Mouse (Mus musculus): ENCODE data around the gene Galnt6. TPM values are rescaled to one million over a fixed set of nuclear protein-coding genes. Genes with fewer than 3 reads are reported as not detected.

Galnt6 gene
- polyA plus RNA-seq, 1 experiment from 2014 or later, result 0.15 TPM

DNA sequence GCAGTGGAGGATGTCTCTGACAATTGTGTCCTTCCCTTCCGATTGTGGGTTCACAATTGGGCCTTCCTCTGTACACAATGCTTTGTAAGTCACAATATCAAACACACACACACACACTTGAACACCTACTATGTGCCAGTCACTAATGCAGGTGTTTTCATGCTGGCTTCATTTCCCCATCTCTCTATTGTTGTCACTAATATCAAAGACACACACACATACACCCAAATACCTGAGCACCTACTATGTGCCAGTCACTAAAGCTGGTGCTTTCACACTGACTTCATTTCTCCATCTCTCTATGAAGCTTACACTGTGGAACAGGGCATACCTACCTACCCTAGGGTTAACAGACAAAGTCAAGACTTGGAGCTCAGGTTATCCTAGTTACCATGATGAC is 23.8 kb downstream of the Galnt6 start:
- 85% methylated on average over 1 of the region's 1 CpGs for WGBS
- Histone ChIP-seq H3K36me3 (ENCODE audit: control insufficient read depth, insufficient read depth, low read length) (no peaks in the 10 kb centered on the region), H3K27ac (ENCODE audit: low read depth, low read length) (no peak overlapping the region), H3K27me3 (ENCODE audit: control insufficient read depth, insufficient read depth, low read length) (no peaks in the 10 kb centered on the region), H3K4me1 (replicated peaks; ENCODE audit: control insufficient read depth, insufficient read depth, low read length) (no peaks in the 10 kb centered on the region; the same call in 1 of the 2 replicates), H3K4me3 (ENCODE audit: low read depth, low read length) (no peak overlapping the region), H3K4me2 (replicated peaks; ENCODE audit: low read depth, low read length) (no peak overlapping the region), H3K9ac (ENCODE audit: low read depth, low read length) (no peak overlapping the region), H3K9me3 (ENCODE audit: control insufficient read depth, low read length) (no peaks in the 10 kb centered on the region)
- ATAC-seq (ENCODE audit: low FRiP score) (no peak), DNase-seq (ENCODE audit: low spot score) (no peak)

DNA sequence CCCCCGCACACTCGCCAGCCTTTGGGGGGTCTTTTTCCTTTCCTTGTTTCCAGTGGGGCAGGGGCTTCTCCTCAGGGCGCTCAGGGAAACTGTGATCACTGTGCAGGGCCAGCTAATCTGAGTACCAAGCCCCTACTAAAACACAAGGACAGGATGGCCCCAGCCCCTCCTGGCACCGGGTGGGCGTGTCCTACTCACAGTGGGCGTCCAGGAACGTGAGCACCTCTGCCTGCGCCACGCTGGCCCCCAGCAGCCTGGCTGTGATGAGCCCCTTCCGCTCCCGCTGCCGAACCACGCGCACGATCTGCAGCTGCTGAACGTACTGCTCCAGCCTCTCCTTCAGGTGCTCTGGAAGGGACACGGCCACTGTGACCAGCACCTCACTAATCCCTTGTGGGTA is 25.3 kb downstream of the Galnt6 start:
- no peak overlapping the region for H3K4me3 ChIP-seq (ENCODE audit: low read depth, low read length)
- no peak overlapping the region for H3K9ac ChIP-seq (ENCODE audit: low read depth, low read length)
- H3K27me3 ChIP-seq (ENCODE audit: control insufficient read depth, insufficient read depth, low read length), result no peaks in the 10 kb centered on the region
- H3K27ac ChIP-seq (ENCODE audit: low read depth, low read length), result no peak overlapping the region
- no peaks in the 10 kb centered on the region; the same call in 1 of the 2 replicates for H3K4me1 ChIP-seq (replicated peaks; ENCODE audit: control insufficient read depth, insufficient read depth, low read length)
- H3K9me3 ChIP-seq (ENCODE audit: control insufficient read depth, low read length), result no peaks in the 10 kb centered on the region
- ATAC-seq (ENCODE audit: low FRiP score) (no peak), DNase-seq (ENCODE audit: low spot score) (peak; percentile 18)
- WGBS, result 16% methylated on average over 17 of the region's 17 CpGs
- H3K4me2 ChIP-seq (replicated peaks; ENCODE audit: low read depth, low read length), result no peak overlapping the region
- H3K36me3 ChIP-seq (ENCODE audit: control insufficient read depth, insufficient read depth, low read length), result no peaks in the 10 kb centered on the region

DNA sequence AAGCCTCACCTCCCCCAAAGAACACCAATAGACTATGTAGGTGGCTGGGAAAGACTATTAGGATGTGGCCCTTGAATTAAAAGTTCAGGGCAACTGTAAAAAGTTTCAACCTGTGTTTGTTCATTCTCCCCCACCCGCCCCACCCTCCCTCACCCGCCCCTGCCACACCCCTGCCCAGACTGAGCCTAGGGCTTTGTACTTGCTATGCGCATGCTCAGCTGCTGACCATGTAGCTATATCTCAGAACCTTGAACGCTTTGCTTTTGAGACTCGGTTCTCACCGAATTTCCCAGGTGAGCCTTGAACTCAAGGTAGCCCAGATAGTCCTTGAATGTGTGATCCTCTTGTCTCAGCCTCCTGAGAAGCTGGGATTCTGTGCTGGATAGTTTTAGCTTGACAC is 27.3 kb downstream of the Galnt6 start:
- no peak overlapping the region for H3K4me2 ChIP-seq (replicated peaks; ENCODE audit: low read depth, low read length)
- H3K27me3 ChIP-seq (ENCODE audit: control insufficient read depth, insufficient read depth, low read length), result no peaks in the 10 kb centered on the region
- no peaks in the 10 kb centered on the region for H3K36me3 ChIP-seq (ENCODE audit: control insufficient read depth, insufficient read depth, low read length)
- 70% methylated on average over 6 of the region's 6 CpGs for WGBS
- no peak overlapping the region for H3K27ac ChIP-seq (ENCODE audit: low read depth, low read length)
- no peak for DNase-seq (ENCODE audit: low spot score)
- H3K9ac ChIP-seq (ENCODE audit: low read depth, low read length), result no peak overlapping the region
- ATAC-seq (ENCODE audit: low FRiP score), result no peak
- H3K4me3 ChIP-seq (ENCODE audit: low read depth, low read length), result no peak overlapping the region
- no peaks in the 10 kb centered on the region; the same call in 1 of the 2 replicates for H3K4me1 ChIP-seq (replicated peaks; ENCODE audit: control insufficient read depth, insufficient read depth, low read length)
- no peaks in the 10 kb centered on the region for H3K9me3 ChIP-seq (ENCODE audit: control insufficient read depth, low read length)

DNA sequence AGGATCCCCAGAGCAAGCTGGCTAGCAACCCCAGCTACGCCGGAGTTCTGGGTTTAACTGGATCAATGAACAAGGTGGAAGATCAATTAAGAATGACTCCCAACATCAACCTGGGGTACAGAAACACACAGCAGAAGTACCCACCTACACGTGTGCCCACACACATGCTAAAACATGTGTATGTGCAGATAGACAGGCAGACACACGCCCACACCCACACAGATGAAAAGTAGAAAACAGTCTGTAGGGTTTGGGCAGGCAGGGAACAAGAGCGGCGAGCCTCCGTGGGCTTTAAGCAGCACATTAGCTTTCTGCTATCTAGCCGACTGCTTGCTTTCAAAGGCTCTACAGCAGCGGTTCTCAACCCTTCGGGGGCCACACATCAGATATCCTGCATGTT is 28.1 kb downstream of the Galnt6 start:
- H3K4me3 ChIP-seq (ENCODE audit: low read depth, low read length), result no peak overlapping the region
- ATAC-seq (ENCODE audit: low FRiP score), result no peak
- H3K27ac ChIP-seq (ENCODE audit: low read depth, low read length), result no peak overlapping the region
- no peaks in the 10 kb centered on the region for H3K9me3 ChIP-seq (ENCODE audit: control insufficient read depth, low read length)
- 69% methylated on average over 10 of the region's 10 CpGs for WGBS
- no peaks in the 10 kb centered on the region for H3K27me3 ChIP-seq (ENCODE audit: control insufficient read depth, insufficient read depth, low read length)
- no peak for DNase-seq (ENCODE audit: low spot score)
- H3K9ac ChIP-seq (ENCODE audit: low read depth, low read length), result no peak overlapping the region
- H3K36me3 ChIP-seq (ENCODE audit: control insufficient read depth, insufficient read depth, low read length), result no peaks in the 10 kb centered on the region
- no peaks in the 10 kb centered on the region; the same call in 1 of the 2 replicates for H3K4me1 ChIP-seq (replicated peaks; ENCODE audit: control insufficient read depth, insufficient read depth, low read length)
- H3K4me2 ChIP-seq (replicated peaks; ENCODE audit: low read depth, low read length), result no peak overlapping the region

DNA sequence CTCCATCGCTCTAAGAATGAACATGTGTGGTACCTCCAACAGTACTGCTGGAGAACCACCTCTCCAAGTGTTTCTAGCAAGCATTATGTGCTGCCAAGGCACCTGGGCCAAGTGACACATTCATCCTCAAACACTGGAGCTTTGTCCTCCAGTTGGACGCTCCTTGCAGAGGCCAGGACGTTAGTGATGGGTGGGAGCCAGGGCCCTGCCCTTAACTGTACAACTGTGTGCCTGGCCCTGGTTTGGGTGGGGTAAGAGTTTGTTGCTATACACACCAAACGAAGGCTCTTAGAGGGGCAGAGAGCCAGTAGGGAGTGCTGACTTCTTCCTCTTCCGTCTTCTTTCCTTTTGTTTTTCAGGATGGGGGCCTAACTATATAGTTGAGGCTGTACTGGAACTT is 28.8 kb downstream of the Galnt6 start:
- DNase-seq (ENCODE audit: low spot score), result no peak
- Histone ChIP-seq H3K4me3 (ENCODE audit: low read depth, low read length) (no peak overlapping the region), H3K9ac (ENCODE audit: low read depth, low read length) (no peak overlapping the region), H3K4me1 (replicated peaks; ENCODE audit: control insufficient read depth, insufficient read depth, low read length) (no peaks in the 10 kb centered on the region; the same call in 1 of the 2 replicates), H3K27ac (ENCODE audit: low read depth, low read length) (no peak overlapping the region), H3K27me3 (ENCODE audit: control insufficient read depth, insufficient read depth, low read length) (no peaks in the 10 kb centered on the region), H3K9me3 (ENCODE audit: control insufficient read depth, low read length) (no peaks in the 10 kb centered on the region), H3K36me3 (ENCODE audit: control insufficient read depth, insufficient read depth, low read length) (no peaks in the 10 kb centered on the region), H3K4me2 (replicated peaks; ENCODE audit: low read depth, low read length) (no peak overlapping the region)
- ATAC-seq (ENCODE audit: low FRiP score), result no peak
- WGBS, result 87% methylated on average over 5 of the region's 5 CpGs

DNA sequence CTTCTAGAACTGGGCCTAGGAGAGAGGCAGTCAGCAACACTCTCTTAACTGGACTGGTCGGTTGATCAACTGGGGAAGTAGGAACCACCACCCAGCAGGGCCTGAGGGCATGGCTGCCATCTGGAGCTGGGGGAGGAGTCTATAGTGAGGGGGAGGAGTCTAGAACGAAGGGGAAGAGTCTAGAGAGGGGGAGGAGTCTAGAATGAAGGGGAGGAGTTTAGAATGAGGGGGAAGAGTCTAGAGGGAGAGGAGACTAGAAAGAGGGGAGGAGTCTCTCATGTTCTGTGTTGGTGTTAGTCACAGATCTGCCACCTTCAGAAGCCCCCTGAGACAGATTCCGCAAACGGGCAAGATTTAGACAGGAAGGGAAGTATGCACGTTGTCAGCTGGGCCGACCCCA is 29.8 kb downstream of the Galnt6 start:
- H3K4me2 ChIP-seq (replicated peaks; ENCODE audit: low read depth, low read length), result no peak overlapping the region
- H3K27ac ChIP-seq (ENCODE audit: low read depth, low read length), result no peak overlapping the region
- H3K9ac ChIP-seq (ENCODE audit: low read depth, low read length), result no peak overlapping the region
- H3K4me3 ChIP-seq (ENCODE audit: low read depth, low read length), result no peak overlapping the region
- no peaks in the 10 kb centered on the region; the same call in 1 of the 2 replicates for H3K4me1 ChIP-seq (replicated peaks; ENCODE audit: control insufficient read depth, insufficient read depth, low read length)
- no peaks in the 10 kb centered on the region for H3K36me3 ChIP-seq (ENCODE audit: control insufficient read depth, insufficient read depth, low read length)
- WGBS, result 72% methylated on average over 6 of the region's 6 CpGs
- DNase-seq (ENCODE audit: low spot score) (no peak), ATAC-seq (ENCODE audit: low FRiP score) (no peak)
- H3K27me3 ChIP-seq (ENCODE audit: control insufficient read depth, insufficient read depth, low read length), result no peaks in the 10 kb centered on the region
- H3K9me3 ChIP-seq (ENCODE audit: control insufficient read depth, low read length), result no peaks in the 10 kb centered on the region

DNA sequence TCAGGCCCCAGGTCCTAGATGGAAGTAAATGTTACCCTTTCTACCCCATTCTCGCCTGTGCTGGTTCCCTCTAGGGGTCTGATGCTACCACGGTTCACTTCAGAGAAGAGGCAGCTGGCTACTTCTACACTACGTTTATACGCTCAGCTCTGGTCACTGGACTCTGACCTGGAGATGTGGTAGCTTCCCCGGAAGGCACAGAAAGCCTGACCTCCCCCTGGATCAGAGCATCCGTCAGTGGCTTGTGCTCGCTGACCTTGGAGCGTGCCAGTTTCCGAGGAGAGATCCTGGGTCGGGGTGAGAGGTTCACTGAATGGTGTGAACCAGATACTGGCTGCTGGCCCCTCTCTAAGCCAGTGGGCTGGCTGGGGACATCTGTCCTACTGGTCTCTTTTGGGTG is 31.1 kb downstream of the Galnt6 start:
- WGBS, result 81% methylated on average over 10 of the region's 10 CpGs
- H3K4me1 ChIP-seq (replicated peaks; ENCODE audit: control insufficient read depth, insufficient read depth, low read length), result no peaks in the 10 kb centered on the region

DNA sequence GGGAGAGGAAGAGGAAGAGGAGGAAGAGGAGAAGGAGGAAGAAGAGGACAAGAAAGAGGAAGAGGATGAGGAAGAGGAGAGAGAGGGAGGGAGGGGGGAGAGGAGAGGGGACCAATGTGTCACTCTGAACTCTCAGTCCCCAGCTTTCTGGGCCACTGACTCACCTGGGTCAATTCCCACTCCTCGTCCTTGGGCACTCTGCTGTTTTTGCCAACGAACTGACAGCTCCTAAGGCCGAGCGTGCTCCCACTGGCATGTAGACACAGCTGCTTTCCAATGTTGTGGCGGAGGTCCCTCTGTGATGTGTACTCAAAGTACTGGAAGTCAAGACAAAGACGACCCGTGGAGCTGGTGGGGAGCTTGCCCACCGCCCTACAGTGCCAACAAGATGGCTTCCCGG is 34.8 kb downstream of the Galnt6 start:
- Histone ChIP-seq H3K9me3 (ENCODE audit: control insufficient read depth, low read length) (no peaks in the 10 kb centered on the region), H3K36me3 (ENCODE audit: control insufficient read depth, insufficient read depth, low read length) (no peaks in the 10 kb centered on the region), H3K4me2 (replicated peaks; ENCODE audit: low read depth, low read length) (no peak overlapping the region), H3K9ac (ENCODE audit: low read depth, low read length) (no peak overlapping the region), H3K27ac (ENCODE audit: low read depth, low read length) (no peak overlapping the region), H3K4me1 (replicated peaks; ENCODE audit: control insufficient read depth, insufficient read depth, low read length) (no peaks in the 10 kb centered on the region), H3K4me3 (ENCODE audit: low read depth, low read length) (no peak overlapping the region), H3K27me3 (ENCODE audit: control insufficient read depth, insufficient read depth, low read length) (no peaks in the 10 kb centered on the region)
- DNase-seq (ENCODE audit: low spot score) (no peak), ATAC-seq (ENCODE audit: low FRiP score) (no peak)
- 88% methylated on average over 9 of the region's 9 CpGs for WGBS

More for the DNA sequence above, 31.1 kb downstream of the Galnt6 start:
- ATAC-seq (ENCODE audit: low FRiP score) (no peak), DNase-seq (ENCODE audit: low spot score) (no peak)
- Histone ChIP-seq H3K9ac (ENCODE audit: low read depth, low read length) (no peak overlapping the region), H3K27ac (ENCODE audit: low read depth, low read length) (no peak overlapping the region), H3K4me2 (replicated peaks; ENCODE audit: low read depth, low read length) (no peak overlapping the region), H3K9me3 (ENCODE audit: control insufficient read depth, low read length) (no peaks in the 10 kb centered on the region), H3K36me3 (ENCODE audit: control insufficient read depth, insufficient read depth, low read length) (no peaks in the 10 kb centered on the region), H3K27me3 (ENCODE audit: control insufficient read depth, insufficient read depth, low read length) (no peaks in the 10 kb centered on the region), H3K4me3 (ENCODE audit: low read depth, low read length) (no peak overlapping the region)

DNA sequence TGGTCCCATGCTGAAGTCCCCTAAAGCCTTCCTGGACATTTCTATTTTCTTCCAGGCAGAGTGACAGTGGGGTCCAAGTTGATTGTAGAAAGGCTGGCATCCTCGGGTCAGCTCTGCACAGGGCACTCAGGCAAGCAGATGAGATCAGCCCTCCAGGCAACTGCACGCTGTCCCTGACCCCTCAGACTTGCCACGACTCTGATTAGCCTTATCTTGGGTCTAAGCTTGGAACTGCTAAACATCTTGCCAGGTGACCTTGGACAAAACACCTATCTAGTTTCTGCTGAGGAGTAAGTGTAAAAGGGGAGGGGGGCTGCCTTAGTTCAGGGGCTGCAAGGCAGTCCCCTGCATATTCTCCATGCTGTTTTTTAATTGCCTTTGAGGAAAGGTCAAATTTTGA is 37.2 kb downstream of the Galnt6 start:
- 82% methylated on average over 3 of the region's 3 CpGs for WGBS
- no peaks in the 10 kb centered on the region for H3K27me3 ChIP-seq (ENCODE audit: control insufficient read depth, insufficient read depth, low read length)
- no peak overlapping the region for H3K4me3 ChIP-seq (ENCODE audit: low read depth, low read length)
- H3K36me3 ChIP-seq (ENCODE audit: control insufficient read depth, insufficient read depth, low read length), result no peaks in the 10 kb centered on the region
- ATAC-seq (ENCODE audit: low FRiP score) (no peak), DNase-seq (ENCODE audit: low spot score) (no peak)
- no peaks in the 10 kb centered on the region for H3K9me3 ChIP-seq (ENCODE audit: control insufficient read depth, low read length)
- H3K27ac ChIP-seq (ENCODE audit: low read depth, low read length), result no peak overlapping the region
- H3K4me2 ChIP-seq (replicated peaks; ENCODE audit: low read depth, low read length), result no peak overlapping the region
- no peak overlapping the region for H3K9ac ChIP-seq (ENCODE audit: low read depth, low read length)
- H3K4me1 ChIP-seq (replicated peaks; ENCODE audit: control insufficient read depth, insufficient read depth, low read length), result no peaks in the 10 kb centered on the region

Data from hindbrain, embryonic 11.5 days (tissue).